Mouse (Mus musculus) heart, postnatal 14 days (tissue): Measurements from ENCODE around the gene Mup16. TPM values are rescaled to one million over a fixed set of nuclear protein-coding genes. Genes with fewer than 3 reads are reported as not detected.
"Not testable (repeated sequence)": the region's sequence is repeated elsewhere in the genome, so short reads cannot be mapped to it uniquely, and the experiment has no call there.

ENCODE experiments used
- DNase-seq, 2 experiments: peaks; one replicate each; pipeline ENCODE4 v3.0.0; 2021 to 2022
- intact Hi-C: fragments of 180-260 bp; cut with DNase I; formaldehyde crosslinking; loops from one replicate; pipeline ENCODE4 v1.15.1; 2025
- long read RNA-seq, 2 experiments: library from polyadenylated mRNA; stranded (forward); transcript quantifications; one replicate each; pipeline ENCODE4 v2.0.0; 2021
- total RNA-seq, 2 experiments: library from RNA; stranded (reverse); gene quantifications; 2 replicates each; pipeline ENCODE4 v1.2.3; 2021

Gene Mup16
- total RNA-seq: not detected
- long read RNA-seq, experiment 1: 0 reads
- long read RNA-seq, experiment 2: 0 reads

GRCm38 (mm10) chr4:61519431-61519830, at the start of gene Mup16:
Gene Mup16, minus strand, starts transcription at chr4:61519531.
- intact Hi-C loops, DNase-seq: not testable (repeated sequence)

- peak in 1 of 2 experiments; percentile 10 for DNase-seq
- intact Hi-C loops: not testable (repeated sequence)
Measured at GRCm38 (mm10) chr4:61555887-61556286, 36.6 kb upstream of the Mup16 start.

Other genes starting within 250 kb of the Mup16 start
- gene Mup14, start 215.5 kb downstream of the Mup16 start, total RNA-seq: not detected
- gene Mup15, start 79.8 kb downstream of the Mup16 start, total RNA-seq: not detected
- not detected for gene Mup17, start 76.3 kb upstream of the Mup16 start, total RNA-seq
- not detected for gene Mup18, start 154.6 kb upstream of the Mup16 start, total RNA-seq